Mouse (Mus musculus) c-Kit-negative CD71-positive TER-119-positive erythroid progenitor cells, embryonic 14.5 days (primary cell): ENCODE results near the gene Zfp385c.

ENCODE experiments used
- DNase-seq: peaks from one replicate; pipeline ENCODE4 v3.0.0-alpha.2; 2013; ENCODE audit warnings: low read depth, low spot score

Gene Zfp385c

GRCm38 (mm10) chr11:100692164-100692616, at the start of gene Zfp385c:
Gene Zfp385c, minus strand, starts transcription at chr11:100692455.
- DNase-seq: no peak

DNA sequence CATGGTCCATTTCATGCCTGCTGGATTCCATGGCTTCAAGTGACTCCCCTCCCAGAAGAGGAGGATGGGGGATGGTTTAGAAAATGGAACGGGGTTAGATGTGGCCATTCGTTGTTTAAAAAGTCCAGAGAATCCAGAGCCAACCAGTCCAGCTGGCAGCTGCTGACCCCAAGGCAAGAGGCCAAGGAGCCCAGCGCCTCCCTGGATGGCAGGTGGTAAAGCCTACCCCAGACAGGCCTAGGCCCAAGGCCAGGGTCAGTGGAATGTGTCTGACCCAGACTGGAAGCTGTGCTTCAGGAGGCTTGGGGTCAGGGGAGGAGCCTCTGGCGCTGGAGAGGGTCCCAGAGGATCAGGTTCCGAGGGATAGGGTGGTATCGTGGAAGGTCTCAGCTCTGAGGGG, 49.1 kb upstream of the Zfp385c start:
- no peak for DNase-seq

GRCm38 (mm10) chr11:100738749-100739148, 46.5 kb upstream of the Zfp385c start:
- DNase-seq: no peak

DNA sequence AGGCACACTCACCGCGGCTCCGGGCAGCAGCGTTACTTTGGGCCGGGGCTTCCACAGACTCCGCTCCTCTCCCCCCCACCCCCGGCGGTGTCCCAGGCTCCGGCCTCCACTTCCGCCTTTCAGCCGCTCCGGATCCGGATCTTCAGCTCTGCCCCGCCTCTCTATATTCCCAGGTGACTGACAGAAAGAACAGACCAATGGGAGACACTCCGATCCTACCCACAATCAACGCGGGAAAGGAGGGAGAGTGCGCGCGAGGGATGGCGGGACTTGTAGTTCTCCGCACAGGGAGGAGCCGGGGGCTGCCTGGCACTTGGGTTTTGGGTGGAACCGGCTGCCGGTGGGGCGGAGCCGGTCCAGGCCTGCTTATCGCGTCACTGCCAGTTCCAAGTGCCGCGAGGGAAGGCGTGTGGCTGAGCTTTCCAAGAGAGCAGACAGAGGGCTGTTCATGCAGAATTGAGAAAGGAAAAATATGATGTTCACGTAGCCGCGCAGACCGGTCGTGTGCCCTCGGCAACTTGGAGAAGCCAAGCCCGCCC, 45.9 kb upstream of the Zfp385c start, which contains the start of gene Rab5c:
Gene Rab5c, minus strand, starts transcription at position 150 of the 539 bp plus-strand sequence.
- DNase-seq: peak; percentile 99

DNA sequence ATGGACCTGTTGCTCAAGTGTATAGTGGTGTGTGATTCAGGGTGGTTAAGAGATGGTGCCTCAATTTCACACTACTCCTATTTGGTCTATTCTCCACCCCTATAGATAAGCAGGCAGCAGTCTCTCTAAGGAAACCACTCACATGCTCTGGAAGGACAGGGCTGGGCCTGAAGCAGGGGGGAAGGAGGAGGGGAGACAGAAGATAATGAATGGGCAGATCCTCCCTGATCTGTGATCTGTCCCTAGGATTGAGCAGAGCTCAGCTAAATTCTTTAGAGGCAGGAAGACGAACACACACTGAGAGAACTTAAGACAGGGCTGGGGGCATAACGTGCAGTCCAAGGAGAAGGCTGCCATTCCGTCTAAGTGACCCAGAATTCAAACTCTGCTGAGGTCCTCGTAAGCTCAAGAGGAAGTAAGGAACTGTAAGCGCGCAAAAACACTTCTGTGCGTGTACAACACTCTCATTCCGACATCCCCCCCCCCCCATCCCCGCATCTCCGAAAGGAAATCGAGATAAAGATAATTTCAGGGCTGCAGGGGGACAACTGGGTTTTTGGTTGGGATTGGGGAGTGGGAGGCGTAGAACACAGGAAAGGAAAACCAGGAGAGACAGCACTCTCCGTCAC, 45.0 kb upstream of the Zfp385c start:
- DNase-seq: peak; percentile 60

DNA sequence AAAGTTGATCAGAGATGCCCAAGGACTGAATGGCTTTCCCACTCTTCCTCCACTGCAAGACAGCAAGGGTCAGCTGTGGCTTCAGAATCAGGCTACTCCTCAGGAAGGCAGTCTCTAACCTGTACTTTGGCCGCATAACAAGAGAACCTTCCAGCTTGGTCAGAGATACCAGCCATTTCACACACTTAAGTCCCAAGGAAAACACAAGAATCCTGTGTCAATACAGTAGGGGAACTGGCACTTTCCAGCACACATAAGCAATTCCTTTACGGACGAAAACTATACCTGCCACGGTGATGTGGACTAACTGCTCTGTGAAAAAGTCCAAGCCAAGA, 44.5 kb upstream of the Zfp385c start:
- no peak for DNase-seq

GRCm38 (mm10) chr11:100735954-100736745, 43.9 kb upstream of the Zfp385c start:
- no peak for DNase-seq

DNA sequence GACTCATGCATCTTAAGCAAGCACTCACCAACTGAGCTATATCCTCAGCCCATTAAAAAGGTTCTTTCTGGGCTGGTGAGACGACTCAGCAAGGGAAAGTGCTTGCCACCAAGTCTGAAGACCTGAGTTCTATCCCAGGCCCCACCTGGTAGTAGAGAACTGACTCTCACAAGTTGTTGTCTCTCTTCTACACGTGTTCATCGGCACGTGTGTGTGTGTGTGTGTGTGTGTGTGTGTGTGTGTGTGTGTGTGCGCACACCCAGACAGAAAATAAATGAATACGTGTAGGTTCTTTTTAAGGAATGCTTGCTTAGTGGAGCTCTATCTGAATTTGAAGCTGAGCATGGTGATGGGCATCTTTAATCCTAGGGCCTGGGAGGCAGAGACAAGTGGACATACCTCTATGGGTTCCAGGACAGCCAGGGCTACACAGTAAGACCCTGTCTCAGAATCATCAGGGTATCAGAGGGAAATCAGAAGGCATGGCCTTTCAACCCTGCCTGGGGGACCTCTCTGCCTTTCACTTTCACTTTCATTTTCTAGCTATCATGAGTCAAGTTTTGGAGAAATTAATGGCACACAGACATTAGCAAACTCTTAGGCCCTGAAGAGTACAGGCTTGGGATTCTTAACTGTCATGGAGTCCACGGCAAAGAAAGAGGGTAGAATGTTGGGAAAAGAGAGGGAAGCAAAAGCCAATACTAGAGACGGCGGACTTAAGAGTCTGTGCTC, 43.0 kb upstream of the Zfp385c start:
- no peak for DNase-seq

DNA sequence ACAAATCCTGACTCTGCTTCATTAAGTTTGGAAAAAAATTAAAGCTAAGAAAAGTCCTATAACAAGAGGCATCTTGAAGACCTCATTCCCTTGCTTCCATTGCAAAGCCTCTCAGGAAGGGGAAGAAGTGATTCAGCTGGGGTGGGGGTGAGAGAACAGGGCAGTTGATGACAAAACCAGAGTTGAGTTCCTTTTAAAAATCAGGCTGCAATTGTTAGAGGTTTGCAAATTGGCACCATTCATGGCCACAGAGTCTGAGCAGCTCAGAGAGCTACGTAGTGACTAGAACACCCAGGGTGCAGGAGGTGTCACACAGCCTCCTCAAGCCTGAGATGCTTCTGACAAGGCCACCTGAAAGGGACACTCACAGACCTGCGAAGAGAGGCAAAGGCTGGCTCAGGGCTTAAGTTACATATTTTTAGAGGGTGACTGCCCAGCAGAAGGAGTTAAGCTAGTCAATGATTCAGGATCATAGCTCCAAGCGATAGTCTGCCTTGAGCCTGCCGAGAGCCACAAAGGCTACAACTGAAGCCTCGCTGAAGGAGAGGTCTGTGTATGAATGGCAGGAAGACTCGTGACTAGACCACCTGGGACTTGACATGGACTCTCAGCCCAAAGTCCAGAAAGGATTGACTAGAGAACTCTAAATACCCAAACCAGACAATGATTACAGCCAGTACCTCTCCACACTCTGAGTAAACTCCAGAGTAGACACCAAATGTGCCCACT, 38.4 kb upstream of the Zfp385c start:
- DNase-seq: no peak

DNA sequence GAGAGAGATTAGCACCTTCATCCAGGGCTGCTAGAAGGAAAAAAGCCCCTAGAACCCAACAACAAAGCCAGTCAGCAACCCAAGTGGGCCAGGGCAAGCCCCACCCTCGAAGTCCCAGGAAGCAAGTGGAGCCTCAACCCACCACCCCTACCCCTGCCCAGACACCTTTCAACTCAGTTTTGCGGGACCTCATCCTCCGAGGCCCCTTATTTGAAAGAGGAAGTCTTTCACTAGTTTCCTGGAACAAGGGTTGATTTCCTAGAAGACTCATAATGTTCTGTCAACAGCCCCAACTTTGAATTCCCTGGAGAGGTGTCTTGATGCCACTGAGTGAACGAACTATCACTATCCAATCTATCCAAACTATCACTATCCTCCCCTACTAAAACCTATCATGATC, 37.7 kb upstream of the Zfp385c start:
- no peak for DNase-seq

DNA sequence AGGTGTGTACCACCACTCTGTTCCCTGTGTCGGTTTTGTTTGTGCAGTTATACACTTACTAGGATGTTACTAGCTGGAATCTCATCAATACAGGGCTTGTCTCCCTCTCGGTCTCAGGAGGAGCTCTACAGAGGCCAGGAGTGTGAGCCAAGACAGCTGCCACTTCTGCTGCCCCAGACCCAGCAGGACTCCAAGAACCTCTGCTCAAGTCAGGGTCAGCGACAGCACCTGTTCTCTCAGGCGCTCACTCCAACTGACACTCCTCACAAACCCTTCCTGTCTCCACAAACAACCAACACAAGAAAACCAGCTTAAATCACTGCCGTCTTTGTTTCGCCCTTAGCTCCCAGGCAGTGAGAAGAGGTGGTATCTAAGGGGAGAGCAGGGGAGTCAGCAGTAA, 36.3 kb upstream of the Zfp385c start:
- no peak for DNase-seq

- no peak for DNase-seq
Observed at GRCm38 (mm10) chr11:100727201-100727600, 34.9 kb upstream of the Zfp385c start.

DNA sequence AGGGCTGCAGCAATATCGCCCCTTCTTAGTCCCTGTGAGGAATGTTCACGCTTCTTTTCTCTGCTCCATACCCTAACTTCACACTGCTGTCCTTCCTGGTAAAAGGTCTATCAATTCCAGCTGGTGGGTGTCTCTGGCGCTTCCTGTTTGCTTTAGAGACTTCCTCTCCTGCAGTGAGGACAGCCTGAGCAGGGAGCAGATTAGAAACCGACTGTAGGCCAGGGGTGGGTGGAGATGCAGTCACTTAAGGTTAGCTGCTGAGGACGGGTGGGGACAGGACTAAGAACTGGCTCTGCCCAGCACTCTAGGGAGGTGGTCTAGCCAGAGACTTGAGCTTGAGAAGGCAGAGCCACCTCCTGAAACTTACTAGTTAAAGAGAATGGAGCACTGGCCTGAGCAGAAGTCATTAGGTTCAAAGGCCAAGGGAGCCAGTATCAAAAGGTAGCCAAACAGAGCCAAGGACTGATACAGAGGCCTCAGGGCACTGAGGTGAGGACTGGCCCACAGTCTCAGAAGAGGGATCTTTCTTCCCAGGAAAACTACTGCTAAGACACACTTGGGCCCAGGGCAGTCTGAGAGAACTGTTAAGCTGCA, 32.8 kb upstream of the Zfp385c start:
- no peak for DNase-seq

DNA sequence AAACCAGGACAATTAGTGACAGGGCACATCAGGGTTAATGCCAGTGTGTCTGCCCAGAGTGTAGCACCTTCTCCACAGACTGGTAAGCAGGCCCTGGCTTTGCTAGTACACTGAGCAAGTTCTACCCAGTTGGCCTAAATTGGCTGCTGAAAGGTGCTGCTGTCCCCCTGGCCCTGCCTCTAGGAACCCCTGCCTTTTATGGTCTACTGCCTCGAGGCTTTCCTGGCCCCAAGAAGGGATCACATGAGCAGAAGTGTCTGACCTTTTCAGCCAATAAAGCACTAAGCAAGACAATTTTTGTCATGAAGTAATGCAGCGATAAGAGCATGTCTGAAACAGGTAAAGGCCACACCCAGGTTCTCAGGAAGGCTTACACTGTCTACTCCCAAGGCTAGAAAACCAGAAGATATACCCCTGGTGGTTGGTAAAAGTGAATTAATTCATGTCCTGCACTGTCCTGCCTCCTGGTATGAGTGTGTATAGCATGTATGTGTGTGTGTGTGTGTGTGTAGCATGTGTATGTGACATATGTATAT, 30.3 kb upstream of the Zfp385c start:
- no peak for DNase-seq

DNA sequence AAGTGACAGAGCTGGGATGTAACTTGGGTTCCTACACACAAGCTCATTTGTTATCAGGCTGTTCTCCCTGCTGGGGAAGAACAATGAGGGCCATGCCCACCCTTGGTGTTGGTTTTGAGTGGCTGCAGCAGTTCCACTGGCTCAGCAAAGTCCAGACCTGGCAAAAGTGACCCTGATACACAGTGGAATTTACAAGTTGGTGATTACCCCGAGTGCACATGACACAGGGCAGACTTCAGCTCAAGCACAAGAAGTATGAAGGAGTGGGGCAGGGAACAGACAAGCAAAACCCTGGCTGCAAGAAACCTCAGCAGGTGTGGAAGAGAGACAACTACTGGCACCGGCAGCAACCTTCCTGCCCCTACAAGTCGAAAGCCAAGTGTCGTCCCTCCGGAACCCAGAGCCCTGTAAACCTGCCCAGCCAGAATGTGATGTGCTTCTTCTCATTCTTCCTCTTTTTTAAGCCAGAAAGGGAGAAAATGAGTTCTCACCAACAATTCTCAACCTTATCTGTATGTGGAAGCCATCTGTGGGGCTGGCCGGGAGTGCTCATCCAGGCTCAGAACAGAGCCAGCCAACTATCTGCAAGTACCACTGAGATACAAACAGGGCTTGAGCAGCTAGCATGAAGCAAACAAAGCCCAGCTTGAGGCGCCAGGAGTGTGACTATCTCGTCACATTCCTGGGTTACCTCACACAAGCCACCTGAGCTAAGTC, 29.7 kb upstream of the Zfp385c start:
- DNase-seq: no peak

GRCm38 (mm10) chr11:100721254-100721653, 29.0 kb upstream of the Zfp385c start:
- no peak for DNase-seq

DNA sequence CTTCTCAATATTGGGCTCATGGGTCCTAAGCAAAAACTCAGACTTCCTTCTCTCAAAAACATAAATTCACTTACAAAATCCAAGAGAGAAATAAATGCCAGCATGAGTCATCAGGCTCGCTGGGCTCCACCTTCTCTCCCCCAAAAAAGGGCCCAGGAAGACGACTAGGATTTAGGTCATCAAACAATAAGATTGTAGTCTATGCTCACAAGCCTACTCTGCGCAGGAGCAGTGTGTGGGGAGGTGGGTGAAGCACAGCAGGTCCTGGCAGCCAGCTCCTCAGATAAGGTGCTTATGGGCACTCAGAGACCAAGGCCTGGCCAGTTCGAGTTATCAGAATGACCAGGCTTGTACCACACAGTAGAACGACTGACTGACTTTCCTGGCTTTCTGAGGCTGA, 28.1 kb upstream of the Zfp385c start:
- no peak for DNase-seq

DNA sequence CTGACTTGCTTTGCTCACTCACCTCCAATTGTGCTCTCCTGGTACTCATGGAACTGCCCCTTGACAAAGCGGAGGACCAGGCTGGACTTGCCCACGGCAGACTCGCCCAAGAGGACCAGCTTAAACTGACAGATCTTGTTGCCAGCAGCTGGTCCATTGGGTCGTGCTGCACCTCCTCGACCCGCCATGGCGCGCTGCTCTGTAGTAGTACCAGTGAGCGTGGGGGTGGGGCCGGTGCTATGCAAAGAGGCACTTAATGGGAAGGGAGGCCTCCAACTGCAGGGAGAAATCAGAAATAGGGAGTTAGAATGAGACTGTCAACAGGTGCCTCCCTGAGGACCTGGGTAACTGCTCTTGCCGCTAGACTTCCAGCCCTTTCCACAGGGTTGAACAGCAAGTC, 27.6 kb upstream of the Zfp385c start:
- DNase-seq: no peak

DNA sequence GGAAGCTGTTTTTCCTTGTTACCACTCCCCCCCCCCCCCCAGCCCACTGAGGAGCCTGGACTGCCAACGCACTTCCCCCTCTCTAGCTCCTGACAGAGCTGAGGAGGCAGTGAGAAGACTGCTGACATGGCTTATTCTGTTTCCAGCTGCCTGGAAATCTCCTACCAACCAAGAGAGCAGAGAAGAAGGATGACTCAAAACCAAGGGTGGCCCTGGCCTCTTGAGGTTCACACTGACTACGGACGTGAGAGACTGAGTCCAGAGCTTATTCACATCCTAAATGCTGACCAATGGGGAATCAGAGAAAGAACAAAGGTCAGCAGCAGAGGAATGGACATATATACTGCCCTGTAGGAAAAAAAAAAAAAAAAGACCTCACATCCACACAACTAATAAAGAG, 27.1 kb upstream of the Zfp385c start:
- DNase-seq: no peak

- no peak for DNase-seq
Observed at GRCm38 (mm10) chr11:100718866-100719265, 26.6 kb upstream of the Zfp385c start.
